Mouse (Mus musculus) right cerebral cortex, postnatal 36 days (tissue): ENCODE measurements at regions not wholly inside any gene's neighbourhood (a gene's known extent, or its start where the extent isn't known, plus 50 kb on each side); places are given as distances from the start of the nearest gene placed in this dataset.

Experiments used
- DNase-seq, 2 experiments: peaks; one replicate each; pipeline ENCODE4 v3.0.0; 2022; ENCODE audit warnings: low spot score in 2 of 2, mixed read lengths in 1 of 2

DNA sequence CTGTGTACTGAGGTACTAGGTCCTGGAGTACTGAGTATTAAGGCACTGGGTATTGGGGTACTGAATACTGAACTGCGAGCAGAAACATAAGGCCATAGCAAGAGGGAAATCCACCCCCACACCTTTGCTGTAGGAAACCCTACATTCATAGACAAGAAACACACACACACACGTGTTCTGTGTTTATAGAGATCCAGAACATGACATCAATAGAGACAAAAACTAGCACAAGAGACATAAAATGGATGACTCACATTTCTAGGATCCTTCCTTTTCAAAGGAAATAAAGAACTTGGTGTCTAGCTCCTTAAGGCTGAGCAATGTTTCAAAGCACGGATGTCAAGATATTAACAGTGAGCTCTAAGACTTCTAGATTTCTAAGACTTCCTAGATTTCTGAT, 49.9 kb upstream of the Nepro start:
- no peak for DNase-seq

GRCm38 (mm10) chr16:44672422-44672819, 51.7 kb upstream of the Nepro start:
- DNase-seq = no peak

- DNase-seq = no peak
These were observed 52.3 kb upstream of the Nepro start for GRCm38 (mm10) chr16:44671551-44672421.

- no peak for DNase-seq
These were observed 56.0 kb upstream of the Nepro start for GRCm38 (mm10) chr16:44668061-44668460.

DNA sequence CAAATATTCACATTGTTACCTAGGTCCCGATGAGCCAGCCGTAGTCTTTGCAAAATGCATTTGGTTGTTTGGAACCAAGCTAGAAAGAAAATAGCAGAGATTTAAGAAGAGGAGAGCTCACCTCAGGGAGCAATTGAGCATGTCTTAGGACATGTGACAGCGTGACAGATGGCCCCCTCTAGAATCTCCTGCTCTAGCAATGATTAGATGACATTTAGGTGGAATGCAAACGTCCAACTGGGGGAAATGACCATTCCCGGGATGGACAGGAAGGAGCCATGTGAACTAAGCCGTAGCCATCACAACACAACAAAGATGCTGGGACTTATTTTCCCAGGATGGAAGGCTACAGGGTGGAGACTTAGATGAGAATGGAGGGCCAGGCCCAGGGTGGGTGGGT, 57.0 kb upstream of the Nepro start:
- no peak for DNase-seq

DNA sequence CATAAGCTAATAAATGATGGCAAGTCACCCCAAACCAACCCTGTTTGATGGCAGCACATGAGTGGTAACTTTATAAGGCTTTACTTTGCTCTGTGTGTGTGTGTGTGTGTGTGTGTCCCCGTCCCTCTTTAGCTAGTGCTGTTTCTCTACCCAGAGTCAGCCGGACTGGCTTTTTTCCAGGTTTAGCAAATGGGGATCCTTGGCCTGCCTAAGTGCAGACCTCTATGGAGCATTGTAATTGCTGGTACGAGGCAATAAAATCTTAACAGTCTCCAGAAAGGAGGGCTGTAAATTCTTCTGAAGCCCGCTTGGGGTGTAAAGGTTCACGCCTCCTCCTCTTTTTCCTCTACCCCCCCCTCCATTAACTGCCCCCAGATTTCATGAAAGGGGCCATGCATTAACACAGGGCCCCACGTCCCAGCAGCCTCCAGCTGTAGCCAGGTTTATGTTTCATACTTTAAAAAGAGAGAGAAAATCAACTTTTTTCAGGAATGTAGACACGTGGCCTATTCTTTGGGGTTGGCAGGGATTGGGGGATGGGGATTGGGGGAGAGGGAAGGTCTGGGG, 57.6 kb upstream of the Nepro start:
- DNase-seq = no peak

DNA sequence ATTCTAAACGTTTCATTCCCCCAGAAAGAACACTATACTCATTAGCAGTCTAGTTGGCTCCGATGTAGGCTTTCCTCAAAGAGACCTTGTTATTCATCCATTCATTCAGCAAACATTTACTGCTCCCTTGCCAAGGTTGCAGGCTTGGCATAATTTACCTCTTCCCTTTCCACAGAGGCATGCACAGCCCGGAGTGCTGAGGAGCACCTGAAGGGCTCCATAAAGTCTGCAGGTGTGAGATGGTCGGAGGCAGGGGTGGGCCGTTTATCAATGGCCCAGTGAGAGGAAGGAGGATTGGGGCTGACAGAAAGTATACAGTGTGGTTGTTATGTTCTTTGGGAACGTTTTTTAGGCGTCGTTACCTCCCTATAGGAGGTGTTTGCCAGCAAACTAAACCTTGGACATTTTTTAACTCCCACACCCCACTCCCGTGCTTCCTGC, 58.6 kb upstream of the Nepro start:
- no peak for DNase-seq

DNA sequence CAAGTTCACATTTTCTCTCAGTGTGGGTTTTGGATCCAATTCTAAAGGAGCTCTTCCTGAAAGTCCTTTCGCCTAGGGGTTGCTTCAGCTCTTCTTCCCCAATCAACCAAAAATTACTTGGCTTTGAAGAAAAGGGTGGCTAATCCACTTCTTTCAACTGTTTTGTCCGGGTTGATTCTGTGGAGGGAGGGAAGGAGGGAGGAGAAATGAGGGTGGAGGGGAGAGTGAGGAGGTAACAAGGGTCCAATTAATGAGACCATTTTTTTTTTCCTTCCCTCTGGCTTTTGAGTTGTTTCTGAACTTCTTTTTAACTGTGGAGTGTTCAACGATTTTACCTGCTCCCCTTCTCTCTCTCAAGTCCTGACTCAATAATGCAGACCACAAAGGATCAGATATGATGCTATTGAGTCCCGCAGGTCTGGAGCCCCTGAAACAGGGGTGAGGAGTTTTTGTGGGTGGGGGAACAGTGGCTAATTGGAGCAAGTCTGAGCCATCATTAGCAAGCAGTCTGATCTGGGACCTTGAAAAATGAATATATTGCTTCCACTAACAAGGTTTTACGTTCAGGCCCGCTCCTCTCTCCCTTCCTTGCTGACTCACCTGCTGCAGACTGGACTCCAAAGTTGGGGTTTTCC, 61.0 kb upstream of the Nepro start:
- DNase-seq = no peak

GRCm38 (mm10) chr16:44660996-44661876, 62.9 kb upstream of the Nepro start:
- DNase-seq = no peak

DNA sequence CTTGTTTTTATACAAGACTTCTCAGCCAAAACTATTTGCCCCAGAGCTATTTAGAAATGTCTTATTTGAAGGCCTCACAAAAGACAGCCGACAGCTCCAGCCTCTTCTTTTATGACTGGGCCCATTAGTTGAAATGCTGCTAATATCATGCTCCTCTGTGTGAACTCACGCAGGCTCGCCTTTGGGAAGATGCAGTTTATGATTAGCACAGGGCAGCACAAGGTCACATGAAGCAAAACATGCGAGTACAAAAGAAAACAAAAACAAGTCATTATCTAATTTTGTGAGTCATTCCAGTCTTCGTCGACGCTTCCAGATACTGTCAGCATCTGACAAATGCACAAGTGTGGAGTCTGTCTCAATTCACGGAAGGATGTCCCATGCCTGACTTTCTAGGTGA, 65.8 kb upstream of the Nepro start:
- no peak for DNase-seq

DNA sequence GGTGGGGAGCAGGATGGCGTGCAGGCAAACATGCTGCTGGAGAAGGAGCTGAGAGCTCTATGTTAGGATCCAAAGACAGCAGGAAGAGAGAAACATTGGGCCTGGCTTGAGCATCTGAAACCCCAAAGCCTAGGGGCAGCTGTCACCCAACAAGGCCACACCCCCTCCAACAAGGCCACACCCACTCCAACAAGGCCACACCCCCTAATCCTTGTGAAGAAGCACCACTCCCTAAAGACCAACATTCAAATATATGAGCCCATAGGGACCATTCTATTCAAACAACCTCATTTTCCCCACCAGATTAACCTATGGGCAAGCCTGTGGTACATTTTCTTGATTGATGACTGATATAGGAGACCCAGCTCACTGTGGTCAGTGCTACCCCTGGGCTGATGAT, 67.9 kb upstream of the Nepro start:
- no peak for DNase-seq

DNA sequence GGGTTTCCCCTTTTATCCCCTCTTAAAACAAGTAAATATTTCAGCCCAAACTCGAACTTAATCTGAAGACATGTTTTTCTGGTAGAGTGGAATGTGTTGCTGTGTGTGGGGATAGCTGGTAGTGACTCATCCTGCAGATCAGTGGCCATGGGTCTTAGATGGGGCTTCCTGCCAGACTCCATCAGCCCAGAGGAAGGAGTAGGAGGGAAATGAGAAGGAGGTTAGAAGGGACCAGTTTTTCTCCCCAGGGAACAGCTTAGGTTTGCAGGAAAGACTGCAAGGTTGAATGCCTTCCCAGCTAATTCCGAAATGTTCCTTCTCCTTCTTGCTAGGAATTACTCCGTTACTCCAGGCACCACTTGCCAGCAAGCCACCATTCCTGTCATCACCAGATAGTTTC, 68.8 kb upstream of the Nepro start:
- peak in 1 of 2 experiments; percentile 5 for DNase-seq

DNA sequence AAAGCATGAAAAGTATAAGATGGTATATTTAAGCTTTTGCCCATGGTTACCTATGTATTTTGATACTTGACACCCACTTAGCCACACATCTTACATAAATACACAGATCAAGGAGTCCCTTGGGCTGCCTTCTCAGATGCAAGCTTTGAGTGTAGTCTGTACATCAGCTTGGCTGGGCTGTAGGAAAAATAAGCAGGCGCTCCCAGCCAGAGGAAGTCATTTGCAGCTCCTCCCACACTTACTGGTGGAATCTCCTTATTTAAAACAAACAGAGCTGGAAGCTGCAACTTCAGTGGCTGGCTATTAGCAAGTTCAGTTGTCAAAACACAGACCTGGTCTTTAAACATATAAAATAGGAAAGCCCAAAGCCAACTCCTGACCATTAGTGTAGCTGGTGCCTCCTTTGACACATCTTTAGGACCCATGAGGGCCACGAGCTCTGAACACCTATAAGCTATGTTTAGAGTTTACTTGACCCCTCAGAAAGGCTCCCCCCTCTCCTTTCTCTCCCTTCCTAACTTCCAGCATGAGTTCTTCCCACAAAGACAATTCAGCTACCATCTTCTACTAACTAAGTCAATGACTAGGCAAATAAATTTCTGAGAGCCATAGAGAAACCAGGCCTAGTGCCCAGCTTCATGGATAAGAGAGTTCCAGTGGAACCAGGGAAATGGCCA, 75.4 kb upstream of the Nepro start:
- DNase-seq = no peak

GRCm38 (mm10) chr16:44643992-44644391, 80.1 kb upstream of the Nepro start:
- no peak for DNase-seq

- DNase-seq = no peak
These were observed 78.4 kb upstream of the Boc start for GRCm38 (mm10) chr16:44637100-44637499.

GRCm38 (mm10) chr16:44634486-44634885, 75.8 kb upstream of the Boc start:
- no peak for DNase-seq

DNA sequence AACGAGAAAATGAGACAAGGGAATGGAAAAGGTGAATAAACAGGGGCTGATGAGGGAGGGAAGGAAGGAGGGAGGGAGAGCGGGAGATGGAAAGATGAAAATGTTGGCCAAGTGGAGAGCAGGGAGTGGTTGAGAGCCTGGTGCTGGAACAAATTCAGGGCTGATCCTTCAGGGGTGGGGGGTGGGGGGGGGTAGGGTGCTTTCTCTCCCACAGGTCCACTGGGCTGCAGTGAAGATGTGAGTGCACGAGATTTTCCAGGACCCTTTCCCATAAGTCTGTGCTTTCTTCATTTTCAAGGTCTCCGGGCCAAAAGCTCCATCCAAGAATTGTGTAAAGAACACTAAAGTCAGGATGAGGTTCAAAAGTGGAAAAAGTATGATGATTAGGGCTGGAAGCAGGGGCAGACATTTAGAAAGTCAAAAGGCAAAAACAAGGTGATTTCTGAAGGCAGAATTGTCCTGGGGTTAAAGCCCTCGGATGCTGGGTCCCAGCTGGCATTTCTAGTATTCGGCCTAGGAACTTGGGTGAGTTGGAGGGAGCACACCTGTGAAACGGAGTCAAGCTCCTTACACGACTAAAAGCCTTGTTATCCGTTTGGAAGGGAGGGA, 74.5 kb upstream of the Boc start:
- DNase-seq = no peak

DNA sequence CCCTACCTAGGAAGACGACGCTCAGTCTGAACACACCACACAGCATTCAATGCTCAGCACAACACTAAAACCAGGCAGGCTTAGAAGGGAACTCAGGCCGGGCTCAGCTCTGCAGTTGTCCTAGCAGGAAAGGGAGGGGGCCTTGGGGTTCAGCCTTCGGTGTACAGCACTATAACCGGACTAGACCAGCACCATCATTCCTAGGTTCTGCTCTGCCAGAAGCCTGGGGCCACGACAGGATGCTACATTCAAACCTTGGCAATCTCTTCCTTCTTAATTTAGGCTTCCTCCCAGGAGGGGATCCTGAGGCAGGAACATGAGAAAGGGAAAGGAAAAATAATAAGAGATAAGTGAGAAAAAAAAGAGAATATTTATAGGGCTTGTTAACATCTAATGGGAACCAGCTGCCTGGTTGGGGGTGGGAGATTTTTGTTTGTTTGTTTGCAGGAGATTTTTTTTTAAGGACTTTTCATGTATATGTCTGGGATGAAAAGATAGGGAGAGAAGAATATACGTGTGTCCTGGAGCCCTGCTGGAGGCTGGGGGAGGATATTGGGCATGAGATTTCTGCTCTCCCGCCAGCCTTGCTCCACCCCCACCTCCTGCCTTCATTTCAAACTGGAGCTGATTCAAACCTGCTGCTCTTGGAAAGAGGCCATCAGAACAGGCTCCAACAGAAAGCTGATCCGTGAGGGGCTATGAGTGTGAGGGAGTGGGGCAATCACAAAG, 73.8 kb upstream of the Boc start:
- DNase-seq = peak in 1 of 2 experiments; percentile 30

DNA sequence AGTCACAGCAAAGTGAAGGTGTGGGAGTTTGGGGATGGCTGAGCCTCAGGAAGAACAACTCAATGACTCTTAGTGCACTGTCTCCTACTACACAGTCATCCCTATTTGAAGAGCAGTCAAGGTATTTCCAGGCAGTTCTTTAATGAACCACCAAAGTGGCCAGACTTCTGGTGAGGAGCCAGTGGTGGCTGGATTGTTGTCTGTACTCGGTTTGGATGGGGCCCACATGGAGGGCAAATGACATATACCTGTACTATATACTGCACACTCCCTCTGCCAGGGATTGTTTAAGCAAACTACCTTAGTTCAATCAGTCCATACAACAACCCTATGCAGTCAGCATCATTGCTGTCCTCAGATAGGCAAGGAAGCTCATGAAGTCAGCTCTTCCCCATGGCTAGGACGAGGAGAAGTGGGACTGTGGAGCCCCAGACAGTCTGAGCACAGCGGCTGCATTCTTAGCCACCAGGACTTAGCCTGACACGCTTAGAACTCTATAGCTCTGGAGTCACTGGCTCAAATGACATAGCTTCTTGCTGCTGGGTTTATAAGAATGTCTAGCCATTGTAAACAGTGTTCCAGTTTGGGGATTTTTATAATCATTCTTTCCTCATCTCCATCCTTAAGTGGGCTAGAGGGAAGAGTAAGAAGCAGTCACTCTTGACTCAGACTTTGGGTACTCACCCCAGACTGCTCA, 72.8 kb upstream of the Boc start:
- DNase-seq = no peak

DNA sequence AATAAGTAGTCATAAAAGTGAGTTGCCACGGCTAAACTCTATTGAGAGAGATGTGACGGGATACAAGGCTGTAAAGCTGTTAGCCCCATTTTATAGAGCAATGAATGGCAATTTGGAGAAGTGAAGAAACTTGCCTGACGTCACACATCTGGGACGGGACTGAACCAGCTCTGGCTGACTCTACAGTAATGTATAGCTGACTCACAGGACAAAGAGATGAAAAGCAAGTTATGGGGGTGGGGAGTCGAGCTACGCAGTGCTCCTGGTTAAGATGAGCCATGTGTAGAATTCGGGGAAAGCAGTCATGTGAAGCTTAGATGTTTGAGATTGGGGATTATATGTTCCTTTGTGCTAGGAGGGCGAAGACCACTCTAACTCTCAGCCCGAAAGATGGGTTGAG, 72.2 kb upstream of the Boc start:
- DNase-seq = no peak
